Mouse (Mus musculus) testis, adult 2 months (tissue): Measurements from ENCODE around the gene Astn2. TPM values are rescaled to one million over a fixed set of nuclear protein-coding genes. Genes with fewer than 3 reads are reported as not detected.

ENCODE experiments used
- H3K27ac ChIP-seq: fragments of 200-500 bp; 2 replicates; pipeline ENCODE4 v1.5.1; 2012; ENCODE audit warnings: low read depth, low read length; ENCODE audit not compliant: control insufficient read depth, insufficient read depth
- H3K27me3 ChIP-seq: fragments of 200-500 bp; 2 replicates; pipeline ENCODE4 v1.6.1; 2012; ENCODE audit warnings: mild to moderate bottlenecking, low read length, moderate library complexity; ENCODE audit not compliant: control insufficient read depth, insufficient read depth
- H3K36me3 ChIP-seq: fragments of 200-500 bp; 2 replicates; pipeline ENCODE4 v1.6.1; 2012; ENCODE audit warnings: mild to moderate bottlenecking, low read length; ENCODE audit not compliant: control insufficient read depth, insufficient read depth
- H3K4me1 ChIP-seq: fragments of 200-500 bp; 2 replicates; pipeline ENCODE4 v1.6.1; 2012; ENCODE audit warnings: low read length; ENCODE audit not compliant: control insufficient read depth, insufficient read depth
- H3K4me3 ChIP-seq: fragments of 200-500 bp; 2 replicates; pipeline ENCODE4 v1.5.1; 2012; ENCODE audit warnings: low read depth, mild to moderate bottlenecking, low read length, moderate library complexity, mixed read lengths; ENCODE audit not compliant: control insufficient read depth
- CTCF ChIP-seq: fragments of 200-500 bp; IDR thresholded peaks from 2 replicates; pipeline ENCODE4 v1.5.1; 2012; ENCODE audit warnings: low read depth, mild to moderate bottlenecking, inconsistent platforms, low read length, moderate library complexity; ENCODE audit not compliant: control insufficient read depth, insufficient read depth, insufficient replicate concordance
- POLR2A ChIP-seq: fragments of 200-500 bp; IDR thresholded peaks from 2 replicates; pipeline ENCODE4 v1.6.1; 2012; ENCODE audit warnings: low read depth, mild to moderate bottlenecking, inconsistent platforms, low read length, moderate library complexity; ENCODE audit not compliant: control insufficient read depth
- polyA plus RNA-seq: library from polyadenylated mRNA; depleted of rRNA; stranded (reverse); fragments of >200 nt; gene quantifications from 2 replicates; pipeline ENCODE4 v1.2.3, GENCODE M21; 2012

The Astn2 gene
- polyA plus RNA-seq, 1 experiment = 0.20 TPM

GRCm38 (mm10) chr4:65767431-65767830, 637.0 kb downstream of the Astn2 start:
- H3K4me3 ChIP-seq = no peak overlapping the region
- H3K4me1 ChIP-seq = no peaks in the 10 kb centered on the region
- H3K27ac ChIP-seq = no peak overlapping the region
- H3K27me3 ChIP-seq = no peaks in the 10 kb centered on the region
- H3K36me3 ChIP-seq = no peaks in the 10 kb centered on the region
- TF ChIP-seq POLR2A = no peak
- no peak for TF ChIP-seq CTCF

- H3K4me3 ChIP-seq = no peak overlapping the region
- no peak overlapping the region for H3K27ac ChIP-seq
- H3K4me1 ChIP-seq = no peaks in the 10 kb centered on the region
- H3K27me3 ChIP-seq = no peaks in the 10 kb centered on the region
- H3K36me3 ChIP-seq = no peaks in the 10 kb centered on the region
- TF ChIP-seq POLR2A (no peak), CTCF (no peak)
Observed at GRCm38 (mm10) chr4:65765312-65765711, 639.1 kb downstream of the Astn2 start.

GRCm38 (mm10) chr4:65764275-65764674, 640.1 kb downstream of the Astn2 start:
- Histone ChIP-seq H3K27me3 (no peaks in the 10 kb centered on the region), H3K27ac (no peak overlapping the region), H3K4me1 (no peaks in the 10 kb centered on the region), H3K4me3 (no peak overlapping the region), H3K36me3 (no peaks in the 10 kb centered on the region)
- TF ChIP-seq POLR2A (no peak), CTCF (no peak)

GRCm38 (mm10) chr4:65763823-65764222, 640.6 kb downstream of the Astn2 start:
- Histone ChIP-seq H3K4me3 (no peak overlapping the region), H3K4me1 (no peaks in the 10 kb centered on the region)
- TF ChIP-seq POLR2A = no peak

GRCm38 (mm10) chr4:65762116-65762515, 642.3 kb downstream of the Astn2 start:
- no peaks in the 10 kb centered on the region for H3K36me3 ChIP-seq
- no peaks in the 10 kb centered on the region for H3K27me3 ChIP-seq
- no peak overlapping the region for H3K27ac ChIP-seq
- no peak for TF ChIP-seq POLR2A
- TF ChIP-seq CTCF = no peak
- no peak overlapping the region for H3K4me3 ChIP-seq
- H3K4me1 ChIP-seq = no peaks in the 10 kb centered on the region

More at GRCm38 (mm10) chr4:65763823-65764222, 640.6 kb downstream of the Astn2 start:
- Histone ChIP-seq H3K27me3 (no peaks in the 10 kb centered on the region), H3K27ac (no peak overlapping the region), H3K36me3 (no peaks in the 10 kb centered on the region)

GRCm38 (mm10) chr4:65761658-65762057, 642.8 kb downstream of the Astn2 start:
- H3K27ac ChIP-seq = no peak overlapping the region
- TF ChIP-seq POLR2A = no peak
- no peak for TF ChIP-seq CTCF

GRCm38 (mm10) chr4:65758875-65759201, 645.6 kb downstream of the Astn2 start:
- Histone ChIP-seq H3K36me3 (no peaks in the 10 kb centered on the region), H3K4me3 (no peak overlapping the region), H3K27me3 (no peaks in the 10 kb centered on the region), H3K4me1 (no peaks in the 10 kb centered on the region), H3K27ac (no peak overlapping the region)
- TF ChIP-seq POLR2A (no peak), CTCF (no peak)

More at GRCm38 (mm10) chr4:65761658-65762057, 642.8 kb downstream of the Astn2 start:
- Histone ChIP-seq H3K27me3 (no peaks in the 10 kb centered on the region), H3K4me1 (no peaks in the 10 kb centered on the region), H3K4me3 (no peak overlapping the region), H3K36me3 (no peaks in the 10 kb centered on the region)

- TF ChIP-seq POLR2A = no peak
- no peak for TF ChIP-seq CTCF
Observed at GRCm38 (mm10) chr4:65758174-65758874, 646.1 kb downstream of the Astn2 start.

More at GRCm38 (mm10) chr4:65758174-65758874, 646.1 kb downstream of the Astn2 start:
- no peaks in the 10 kb centered on the region for H3K36me3 ChIP-seq
- no peaks in the 10 kb centered on the region for H3K4me1 ChIP-seq
- H3K4me3 ChIP-seq = no peak overlapping the region
- no peaks in the 10 kb centered on the region for H3K27me3 ChIP-seq
- H3K27ac ChIP-seq = no peak overlapping the region
